Mouse (Mus musculus): Measurements from ENCODE around the gene Plcg2.

Gene Plcg2

DNA sequence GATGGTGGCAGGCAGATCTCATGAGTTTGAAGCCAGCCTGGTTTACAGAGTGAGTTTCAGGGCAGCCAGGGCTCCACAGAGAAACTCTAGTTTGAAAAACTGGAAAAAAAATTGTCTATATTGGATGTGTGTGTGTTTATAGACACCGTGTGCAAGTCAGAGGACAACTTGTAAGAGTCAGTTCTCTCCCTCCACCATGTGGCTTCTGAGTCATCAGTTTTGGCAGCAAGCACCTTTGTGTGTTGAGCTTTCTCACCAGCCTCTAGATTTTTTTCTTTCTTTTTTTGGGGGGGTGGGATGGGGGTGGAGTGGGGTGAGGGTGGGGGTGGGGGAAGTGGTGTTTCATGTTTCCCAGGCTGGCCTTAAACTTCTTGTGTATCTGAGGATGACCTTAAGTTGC is 12.8 kb upstream of the Plcg2 start:
- no peak for DNase-seq (ENCODE audit: extremely low spot score)

DNA sequence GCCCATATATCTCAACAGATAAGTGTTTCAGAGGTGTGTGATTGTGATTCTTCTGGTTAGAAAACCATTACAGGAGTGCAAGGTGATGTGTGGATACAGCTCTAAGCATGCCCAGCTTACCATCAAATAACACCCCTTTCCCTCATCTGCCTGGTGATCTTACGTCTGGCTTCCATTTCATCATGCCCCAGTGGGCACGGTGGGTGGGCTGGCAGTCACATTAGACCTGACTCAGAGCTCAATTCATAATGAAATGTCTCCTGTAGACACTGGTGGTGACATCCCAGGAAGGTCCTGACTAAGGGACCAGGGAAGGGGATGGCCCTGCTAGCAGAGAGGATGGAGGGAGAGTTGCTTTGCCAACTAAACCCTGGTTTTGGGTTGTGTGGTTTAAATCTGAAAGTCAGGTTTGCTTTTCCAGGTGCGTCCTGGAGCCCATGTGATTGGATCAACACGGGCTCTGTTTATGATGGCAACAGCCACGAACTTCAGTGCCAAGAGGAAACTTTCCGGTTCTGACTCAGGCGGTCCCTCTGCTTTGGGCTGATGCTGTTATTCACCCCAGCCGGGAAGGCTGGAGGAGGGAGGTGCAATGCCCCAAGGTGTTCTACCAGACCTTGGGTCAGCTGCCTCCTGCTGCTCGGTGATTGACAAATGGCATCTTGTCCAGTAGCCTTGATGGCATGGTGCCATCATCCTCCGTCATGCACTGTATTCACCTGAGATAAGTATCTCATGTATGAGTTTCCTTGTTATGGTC is 9.7 kb upstream of the Plcg2 start:
- no peak for DNase-seq (ENCODE audit: extremely low spot score)

DNA sequence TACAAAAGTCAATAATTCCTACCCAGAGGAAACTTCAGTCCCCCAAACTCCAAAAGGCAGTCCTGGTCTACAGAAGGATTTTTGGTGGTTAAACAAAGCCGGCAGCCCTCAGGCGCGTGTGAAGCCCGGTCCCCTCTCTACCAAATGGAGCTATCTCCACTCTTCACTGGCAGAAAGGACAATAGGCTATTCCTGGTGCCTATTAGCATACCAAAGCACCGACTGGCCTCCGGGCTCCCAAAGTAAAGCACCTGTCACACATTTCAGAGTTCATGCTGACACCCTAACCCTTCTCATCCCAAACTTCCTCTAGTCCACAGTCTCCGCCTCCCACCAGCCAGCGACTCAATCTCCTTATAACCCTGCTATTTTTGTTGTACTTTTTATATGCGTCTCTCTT is 4.5 kb upstream of the Plcg2 start:
- no peak for DNase-seq (ENCODE audit: extremely low spot score)

DNA sequence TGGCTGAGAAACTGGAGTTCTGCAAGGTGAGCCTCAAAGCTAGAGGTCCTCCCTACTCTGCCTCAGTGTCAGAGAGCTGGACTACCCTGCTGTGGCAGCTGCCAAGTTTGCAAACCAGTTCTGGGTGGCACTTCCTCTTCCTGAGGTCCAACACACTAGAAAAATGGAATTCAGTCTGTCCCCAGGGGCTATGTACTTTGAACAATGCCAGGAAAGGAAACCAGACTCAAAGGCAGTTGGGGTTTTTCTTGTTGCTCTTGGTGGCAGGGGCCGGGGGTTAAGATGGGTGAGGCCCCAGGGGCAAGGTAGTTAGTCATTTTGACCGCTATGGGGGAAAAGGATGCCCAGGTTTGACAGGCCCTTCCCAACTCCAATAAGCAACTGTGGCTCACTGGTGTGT is 3.2 kb upstream of the Plcg2 start:
- no peak for DNase-seq (ENCODE audit: extremely low spot score)

DNA sequence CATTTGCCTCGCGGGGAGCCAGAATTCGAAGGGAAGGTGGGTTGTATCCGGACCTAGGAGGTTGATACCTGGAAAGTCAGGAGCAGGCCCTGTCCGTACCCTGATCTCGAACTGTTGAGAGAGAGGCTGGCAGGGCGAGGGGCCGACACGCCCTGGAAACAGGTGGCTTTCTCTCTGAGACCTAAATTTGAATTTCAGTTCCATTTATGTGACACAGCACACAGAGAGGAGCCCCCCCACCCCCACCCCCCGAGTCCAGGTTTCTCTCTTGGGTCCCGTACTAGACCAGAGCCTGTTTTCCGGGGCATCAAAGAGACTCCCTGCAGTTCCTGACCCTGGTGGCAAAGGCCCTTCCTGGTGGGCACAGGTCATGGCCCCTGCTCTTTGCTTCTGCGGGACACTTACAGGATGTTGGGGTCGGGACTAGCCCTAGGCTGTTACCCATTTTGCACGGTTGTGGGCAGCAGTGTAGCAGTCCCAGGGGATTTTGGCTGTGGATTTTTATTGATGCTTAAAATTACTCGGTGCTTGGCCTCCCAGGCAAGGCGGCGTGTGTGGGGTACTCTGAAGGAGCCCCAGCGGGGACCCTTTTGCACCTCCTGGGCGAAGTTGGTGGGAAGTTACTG is 937 bp downstream of the Plcg2 start:
- peak; percentile 44 for DNase-seq (ENCODE audit: extremely low spot score)

DNA sequence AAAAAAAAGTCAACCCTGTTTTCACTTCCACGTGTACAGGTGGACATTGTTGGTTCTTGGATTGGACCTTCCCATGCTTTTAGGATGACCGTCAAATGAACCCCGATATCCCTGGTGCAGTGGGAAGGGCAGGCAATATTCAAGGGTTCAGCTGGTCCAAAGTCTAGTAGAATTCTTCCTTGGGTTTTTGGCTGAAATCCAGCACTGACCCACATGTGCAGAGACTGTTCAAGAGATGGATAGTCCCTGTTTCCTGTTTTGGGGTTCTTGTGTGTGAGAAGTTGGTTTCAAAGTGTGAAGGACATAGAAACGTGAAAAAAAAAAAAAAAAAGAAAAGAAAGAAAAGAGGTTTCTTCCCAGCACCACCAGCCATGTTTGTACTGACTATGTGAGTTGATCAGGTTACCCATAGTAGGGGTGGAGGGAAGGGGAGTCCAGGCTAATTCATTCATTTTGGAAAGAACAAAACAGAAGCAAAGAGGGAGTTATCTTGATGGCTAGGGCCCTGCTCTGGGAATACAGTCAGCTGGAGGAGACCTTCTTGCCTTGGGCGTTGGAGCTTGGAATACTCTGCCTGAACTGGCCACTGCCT is 2.2 kb downstream of the Plcg2 start:
- DNase-seq (ENCODE audit: extremely low spot score) = no peak

DNA sequence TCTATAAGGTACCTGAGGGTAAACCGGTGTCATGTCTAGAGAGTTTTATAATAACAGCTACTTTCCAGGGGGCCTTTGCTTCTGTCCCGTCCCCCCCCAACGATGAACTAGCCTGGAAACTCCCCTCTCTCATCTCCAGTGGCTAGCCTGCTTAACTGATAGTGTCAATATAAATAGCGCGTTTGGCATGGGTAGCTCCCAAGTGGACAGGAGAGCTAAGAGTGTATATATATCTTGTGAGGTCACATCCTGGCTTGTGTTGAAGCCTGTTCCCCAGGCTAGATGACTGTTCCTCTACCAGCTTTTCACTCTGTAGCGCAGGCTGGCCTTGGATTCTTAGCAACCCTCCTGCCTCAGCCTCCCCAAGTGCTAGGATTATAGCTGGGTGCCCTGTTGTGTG is 3.2 kb downstream of the Plcg2 start:
- DNase-seq (ENCODE audit: extremely low spot score) = no peak

DNA sequence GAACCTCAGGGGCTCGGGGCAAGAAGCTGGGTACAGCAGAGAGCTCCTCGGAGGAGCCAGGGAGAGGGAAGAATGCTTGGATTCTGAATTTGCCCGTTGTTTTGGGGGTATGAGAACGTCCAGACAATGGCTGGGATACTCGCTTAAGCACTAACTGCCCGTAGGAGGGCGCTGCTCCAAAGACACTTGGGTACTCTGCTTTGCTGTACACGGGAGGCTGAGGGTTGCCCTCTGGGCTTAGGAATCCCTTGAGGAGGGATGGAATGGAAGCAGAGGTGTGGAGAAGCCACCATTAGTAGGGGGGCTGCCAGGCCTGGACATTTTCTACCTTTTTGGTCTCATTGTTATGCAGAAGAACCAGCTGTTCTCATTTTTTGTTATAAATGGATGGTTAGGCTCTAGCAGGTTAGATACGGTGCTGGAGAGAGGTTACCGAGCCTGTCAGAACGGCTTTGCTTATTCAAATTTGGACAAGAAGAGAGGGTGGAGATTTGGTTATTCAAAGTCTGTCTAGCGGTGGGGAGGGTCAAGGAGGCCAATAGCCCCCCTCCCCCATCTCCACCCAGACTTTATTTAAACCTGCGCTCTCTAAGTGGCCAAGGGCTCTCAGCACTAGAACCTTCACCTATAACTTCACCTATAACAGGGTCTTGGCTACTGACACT is 5.4 kb downstream of the Plcg2 start:
- no peak for DNase-seq (ENCODE audit: extremely low spot score)

DNA sequence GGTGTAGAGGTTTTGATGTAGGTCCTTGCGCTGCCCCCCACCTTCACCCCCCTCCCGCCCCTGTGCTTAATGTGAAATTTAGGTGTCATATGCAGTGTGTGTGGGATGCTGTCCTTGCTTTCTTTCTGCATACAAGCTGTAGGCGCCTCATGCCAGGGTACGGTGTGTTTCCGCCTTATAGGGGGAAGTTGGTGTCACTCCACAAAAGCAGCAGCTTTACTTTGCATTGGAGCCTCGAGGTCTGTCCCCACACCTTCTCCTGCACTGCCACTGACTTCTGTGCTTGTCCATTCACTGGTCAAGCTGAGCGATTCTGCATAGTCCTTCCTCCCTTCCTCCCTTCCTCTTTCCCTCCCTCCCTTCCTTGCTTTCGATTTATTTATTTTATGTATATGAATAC is 9.6 kb downstream of the Plcg2 start:
- no peak for DNase-seq (ENCODE audit: extremely low spot score)

DNA sequence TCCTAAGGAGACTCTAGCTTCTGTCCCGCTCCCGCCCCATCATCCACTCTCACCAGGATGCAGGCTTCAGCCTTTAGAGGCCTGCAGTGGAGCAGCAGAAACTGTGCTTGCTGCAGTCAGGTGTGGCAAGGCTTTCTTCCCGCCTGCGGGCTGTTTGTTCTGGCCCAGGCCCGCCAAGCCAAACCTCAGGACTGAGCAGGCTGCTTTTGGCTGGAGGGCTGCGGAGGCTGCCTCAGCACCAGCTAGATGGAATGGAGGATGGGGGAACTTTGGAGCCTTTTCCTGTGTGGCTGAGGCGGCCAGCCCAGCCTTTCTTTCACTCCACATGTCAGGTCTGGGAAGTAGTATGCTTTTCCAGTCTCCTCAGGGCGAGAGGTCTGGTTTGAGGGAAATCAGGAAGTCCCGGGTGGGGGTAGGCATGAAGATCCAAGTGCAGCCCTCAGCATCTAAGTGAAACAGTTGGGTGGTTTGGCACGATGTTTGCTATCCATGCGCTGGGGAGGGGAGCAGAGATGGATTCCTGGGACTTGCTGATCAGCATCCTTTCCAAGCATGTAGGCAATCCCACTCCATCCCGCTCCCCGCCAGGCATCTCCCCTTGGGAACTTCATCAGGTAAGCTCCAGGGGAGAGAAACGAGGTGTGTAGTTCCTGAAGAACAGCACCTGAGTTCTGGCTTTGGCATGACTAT is 18.9 kb downstream of the Plcg2 start:
- DNase-seq (ENCODE audit: extremely low spot score) = no peak

DNA sequence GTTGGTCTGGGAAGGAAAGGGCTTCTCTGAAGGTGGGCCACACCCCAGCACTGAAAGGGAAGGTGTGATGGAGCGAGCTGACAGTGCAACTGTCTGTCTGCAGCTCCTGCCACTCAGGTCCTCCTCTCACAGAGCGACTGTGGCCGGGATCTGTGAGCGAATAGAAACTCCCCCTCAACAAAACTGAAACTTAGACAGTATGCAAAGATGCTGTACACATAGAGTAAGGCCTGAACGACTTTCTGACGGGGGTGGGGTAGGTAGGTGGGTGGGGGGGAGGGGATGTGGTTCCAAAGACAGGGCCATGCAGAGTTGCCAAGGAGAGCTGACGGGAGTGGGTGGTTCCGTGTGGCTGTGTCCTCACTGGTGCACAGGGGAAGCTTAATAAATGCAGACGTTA is 19.8 kb downstream of the Plcg2 start:
- no peak for DNase-seq (ENCODE audit: extremely low spot score)

DNA sequence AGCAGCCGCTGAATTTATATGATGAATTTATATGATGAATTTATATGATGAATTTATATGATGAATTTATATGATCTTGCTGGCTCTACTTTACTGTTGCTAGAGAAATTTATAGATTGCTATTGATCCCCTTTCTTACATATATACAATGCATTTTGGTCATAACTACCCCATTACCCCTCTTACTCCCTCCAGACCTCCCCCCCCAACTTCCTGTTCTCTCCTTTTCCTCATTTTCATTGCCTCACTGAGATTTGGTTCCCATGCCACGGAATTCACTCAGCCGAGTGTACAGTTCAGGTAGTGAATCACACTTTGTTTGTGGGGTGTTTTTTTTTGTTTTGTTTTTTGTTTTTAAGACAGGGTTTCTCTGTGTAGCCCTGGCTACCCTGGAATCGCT is 20.8 kb downstream of the Plcg2 start:
- DNase-seq (ENCODE audit: extremely low spot score) = no peak

DNA sequence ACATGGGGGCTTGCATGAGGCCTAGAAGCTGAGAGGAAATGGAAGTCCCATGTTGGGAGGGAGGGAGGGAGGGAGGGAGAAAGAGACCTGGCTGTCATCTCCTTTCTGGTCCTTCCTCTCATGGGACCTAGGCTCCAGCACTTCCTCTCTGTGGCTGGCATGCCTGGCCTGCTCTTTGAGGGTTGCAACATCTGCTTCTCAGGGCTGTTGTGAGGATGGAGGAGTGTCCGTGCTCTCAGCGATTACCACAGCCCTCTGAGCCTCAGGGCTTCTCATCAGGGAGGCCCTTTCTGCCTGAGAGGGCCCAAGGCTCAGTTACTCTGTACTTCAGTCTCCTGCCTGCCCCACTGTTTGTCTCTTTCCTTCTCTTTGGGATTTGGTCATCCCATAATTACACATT is 28.1 kb downstream of the Plcg2 start:
- no peak for DNase-seq (ENCODE audit: extremely low spot score)

DNA sequence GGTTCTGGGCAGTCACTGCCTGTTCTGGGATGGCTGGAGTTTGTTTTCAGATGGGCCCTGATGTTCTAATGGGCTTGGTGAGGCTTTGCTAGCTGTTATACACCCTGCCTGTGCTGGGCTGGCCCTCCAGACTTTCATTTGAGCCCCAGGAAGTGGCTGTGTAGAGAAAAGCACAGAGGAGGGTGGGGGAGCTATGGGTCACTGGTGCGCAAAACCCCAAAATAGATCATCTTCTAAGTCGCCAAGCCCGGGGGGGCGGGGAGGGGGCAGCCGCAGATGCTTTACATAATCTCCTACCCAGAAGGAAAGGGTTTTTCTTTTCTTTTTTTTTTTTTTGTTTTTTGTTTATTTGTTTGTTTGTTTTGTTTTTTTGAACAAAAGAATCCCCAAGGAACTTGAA is 29.9 kb downstream of the Plcg2 start:
- DNase-seq (ENCODE audit: extremely low spot score) = no peak

DNA sequence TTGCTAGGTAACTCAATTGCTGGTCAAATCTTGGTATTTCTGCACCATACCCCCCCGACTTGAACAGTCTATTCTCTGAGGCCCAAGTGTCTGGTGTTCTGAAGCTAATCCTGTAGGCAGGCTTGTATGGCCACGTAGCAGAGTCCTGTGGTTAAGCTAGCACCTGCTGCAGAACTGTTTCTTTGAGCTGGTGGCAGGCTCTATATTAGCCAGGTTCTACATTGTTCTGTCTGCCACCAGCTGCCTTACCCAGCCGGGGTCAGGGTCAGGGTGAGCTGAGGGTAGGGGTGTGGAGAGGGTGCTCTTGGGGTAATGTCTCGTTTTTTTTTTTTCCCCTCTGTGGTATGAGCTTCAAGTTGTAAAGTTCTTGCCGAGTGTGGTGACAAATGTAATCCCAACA is 31.1 kb downstream of the Plcg2 start:
- DNase-seq (ENCODE audit: extremely low spot score) = no peak

DNA sequence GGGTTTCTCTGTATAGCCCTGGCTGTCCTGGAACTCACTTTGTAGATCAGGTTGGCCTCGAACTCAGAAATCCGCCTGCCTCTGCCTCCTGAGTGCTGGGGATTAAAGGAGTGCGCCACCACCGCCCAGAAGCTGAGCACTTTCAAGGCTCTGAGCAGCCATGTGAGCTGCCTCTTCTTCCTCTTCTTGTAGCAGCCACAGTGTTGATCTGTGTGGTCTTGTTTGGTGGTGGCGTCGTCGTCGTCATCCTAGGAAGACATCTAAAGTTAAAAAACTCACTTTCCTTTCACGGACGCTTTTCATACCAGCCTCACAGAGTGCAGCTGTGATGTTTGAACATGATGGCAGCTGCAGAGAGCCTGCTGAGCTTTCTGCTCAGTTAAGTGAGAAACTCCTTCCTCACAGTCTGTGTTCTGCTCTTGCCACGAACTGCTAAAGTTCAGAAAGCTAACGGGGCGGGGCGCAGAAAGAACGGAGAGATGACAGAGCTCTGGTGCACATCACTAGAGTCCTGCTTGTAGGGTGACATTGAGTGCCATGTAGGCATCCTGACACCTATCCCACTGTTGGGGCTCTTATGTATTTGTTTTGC is 34.4 kb downstream of the Plcg2 start:
- DNase-seq (ENCODE audit: extremely low spot score) = no peak

DNA sequence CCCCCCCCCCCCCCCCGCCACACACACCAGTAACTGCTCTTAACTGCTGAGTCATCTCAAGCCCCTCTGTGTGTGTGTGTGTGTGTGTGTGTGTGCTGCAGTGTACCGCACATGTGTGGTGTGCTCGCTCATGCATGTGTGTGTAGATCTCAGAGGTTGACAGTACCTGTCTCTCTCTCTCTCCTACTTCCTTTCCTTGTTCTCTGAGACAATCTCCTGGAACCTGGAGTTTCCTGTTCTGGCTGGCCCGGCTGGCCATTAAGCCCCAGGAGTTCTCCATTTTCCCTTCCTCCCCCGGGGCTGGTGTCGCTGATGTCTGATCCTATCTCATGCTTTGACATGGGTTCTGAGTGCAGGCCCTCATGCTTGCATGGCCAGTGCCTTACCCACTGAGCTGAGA is 38.8 kb downstream of the Plcg2 start:
- no peak for DNase-seq (ENCODE audit: extremely low spot score)

DNA sequence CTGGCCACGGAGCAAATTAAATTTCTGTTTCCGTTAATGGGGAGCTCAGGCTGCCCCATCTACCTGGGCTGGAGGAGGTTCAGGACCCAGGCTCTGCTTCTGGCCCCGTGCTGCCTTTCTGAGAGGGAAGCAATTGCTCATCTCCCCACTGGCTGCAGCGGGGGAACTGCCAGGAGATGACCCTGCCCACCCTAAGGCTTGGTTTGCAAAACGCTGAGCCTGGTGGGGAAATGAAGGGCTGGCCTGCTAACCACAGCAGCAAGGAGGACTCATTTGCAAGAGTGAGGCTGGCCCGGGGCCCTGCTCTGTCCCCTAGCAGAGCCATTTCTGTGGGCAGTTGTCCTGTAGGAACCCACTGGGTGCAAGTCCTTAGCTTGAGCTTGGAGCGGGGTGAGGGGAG is 39.7 kb downstream of the Plcg2 start:
- DNase-seq (ENCODE audit: extremely low spot score) = no peak

DNA sequence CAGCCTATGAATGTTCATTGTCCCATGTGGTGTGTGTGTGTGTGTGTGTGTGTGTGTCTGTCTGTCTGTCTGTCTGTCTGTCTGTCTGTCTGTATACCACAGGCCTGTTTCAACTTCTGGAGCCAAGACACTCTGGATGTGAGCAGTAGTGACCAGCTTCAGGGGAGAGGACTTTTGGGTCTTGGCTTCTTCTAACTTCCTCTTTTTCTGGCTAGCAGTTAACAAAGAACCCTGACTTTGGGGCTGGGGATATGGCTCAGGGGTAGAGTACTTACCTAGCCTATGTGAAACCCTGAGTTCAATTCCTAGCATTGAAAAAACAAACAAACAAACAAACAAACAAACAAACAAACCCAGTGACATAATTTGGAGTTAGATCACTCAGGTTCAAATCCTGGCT is 44.9 kb downstream of the Plcg2 start:
- DNase-seq (ENCODE audit: extremely low spot score) = no peak

DNA sequence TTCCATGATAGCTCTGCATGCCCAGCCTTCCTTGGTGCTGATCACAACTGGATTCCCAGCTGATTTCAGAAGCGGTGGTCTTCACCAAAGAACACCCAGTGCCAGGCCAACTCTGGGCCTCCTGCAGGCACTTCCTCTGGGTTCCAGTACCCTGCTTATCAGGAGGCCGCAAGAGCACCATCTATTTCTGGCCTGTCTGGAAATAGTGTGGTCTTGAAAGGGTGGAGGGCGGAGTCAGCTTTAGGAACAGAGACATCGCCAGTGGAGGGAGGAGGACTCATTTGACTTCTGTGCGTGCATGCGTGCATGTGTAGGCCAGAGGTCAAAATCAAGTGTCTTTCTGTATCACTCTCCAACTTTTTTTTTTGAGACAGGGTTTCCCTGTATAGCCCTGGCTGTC is 45.7 kb downstream of the Plcg2 start:
- DNase-seq (ENCODE audit: extremely low spot score) = no peak

DNA sequence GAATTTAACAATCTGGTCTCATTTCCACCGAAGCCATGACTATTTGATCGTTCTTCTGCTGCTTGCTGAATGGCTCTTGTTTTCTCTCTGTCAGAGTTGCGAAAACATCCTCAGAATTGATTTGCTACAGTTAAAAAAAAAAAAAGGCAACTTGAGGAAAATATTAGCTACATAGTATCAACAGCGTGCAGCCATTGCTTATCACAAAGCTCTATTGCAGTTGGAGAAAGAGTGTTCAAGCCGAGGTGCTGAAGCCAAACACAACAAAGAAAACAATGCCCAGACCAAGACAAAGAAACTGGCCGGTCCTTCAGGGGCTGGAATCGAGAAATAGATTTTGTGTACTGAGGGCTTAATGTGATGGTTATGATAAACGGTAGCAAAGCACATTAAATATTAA is 47.0 kb downstream of the Plcg2 start:
- DNase-seq (ENCODE audit: extremely low spot score) = no peak

DNA sequence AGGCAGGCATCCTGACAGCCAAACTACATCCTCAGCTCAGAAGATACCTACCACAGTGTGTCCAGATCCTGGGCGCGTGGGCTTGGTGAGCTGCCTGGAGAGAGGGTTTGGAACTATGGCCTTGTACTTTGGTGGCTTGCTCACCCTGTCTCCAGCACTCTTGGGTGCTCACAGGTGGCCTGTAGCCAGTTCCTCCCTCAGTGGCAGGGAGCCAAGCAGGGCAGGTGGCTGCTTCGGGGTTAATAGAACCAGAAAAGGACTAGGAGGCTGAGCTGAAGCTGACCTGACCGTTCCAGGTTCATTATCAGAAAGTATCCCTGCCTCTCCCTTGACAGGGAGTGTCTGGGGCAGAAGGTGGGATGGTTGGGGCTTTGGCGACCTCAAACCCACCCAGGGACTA is 48.3 kb downstream of the Plcg2 start:
- DNase-seq (ENCODE audit: extremely low spot score) = no peak
